Mouse (Mus musculus): ENCODE measurements around the gene Cep126. TPM values are rescaled to one million over a fixed set of nuclear protein-coding genes. Genes with fewer than 3 reads are reported as not detected.

Gene Cep126
- polyA plus RNA-seq (2012; rRNA removed) (5.2 and 5.8 TPM in 2 replicates), polyA plus RNA-seq (2014; fragmentation: Nextera tagmentation; extraction: Ambion mirVana) (1.6 and 3.5 TPM in 2 replicates)

GRCm38 (mm10) chr9:8134117-8134574 is at the start of gene Cep126:
Cep126 (minus strand) TSS chr9:8134294.
- WGBS: 2% methylated on average over 67 of the region's 72 CpGs
- no peak within 1 kb of the TSS for H3K27ac ChIP-seq (replicated peaks; ENCODE audit: low read depth, low read length)

GRCm38 (mm10) chr9:8179554-8179953 is 45.5 kb upstream of the Cep126 start:
- Histone ChIP-seq H3K27ac (replicated peaks; ENCODE audit: low read depth, low read length) (no peak overlapping the region), H3K27me3 (ENCODE audit: control insufficient read depth, insufficient read depth, low read length) (no peaks in the 10 kb centered on the region), H3K36me3 (ENCODE audit: control insufficient read depth, insufficient read depth, low read length) (no peaks in the 10 kb centered on the region), H3K4me1 (ENCODE audit: control insufficient read depth, insufficient read depth, low read length) (no peaks in the 10 kb centered on the region), H3K4me3 (replicated peaks; ENCODE audit: low read length) (no peak overlapping the region), H3K4me2 (replicated peaks; ENCODE audit: low read depth, low read length, severe bottlenecking) (no peak overlapping the region), H3K9ac (ENCODE audit: low read depth, low read length, severe bottlenecking) (no peak overlapping the region), H3K9me3 (ENCODE audit: control insufficient read depth, low read length) (no peaks in the 10 kb centered on the region)
- no peak for TF ChIP-seq POLR2A (IDR thresholded peaks at IDR 0.05; ENCODE audit: borderline replicate concordance, extremely low read depth, insufficient read depth, insufficient read length)
- no peak for ATAC-seq (ENCODE audit: low FRiP score, low read depth)
- no peak for DNase-seq (ENCODE audit: low spot score)
- WGBS: 84% methylated on average over 3 of the region's 3 CpGs

More at GRCm38 (mm10) chr9:8134117-8134574, at the start of gene Cep126:
- H3K36me3 ChIP-seq (ENCODE audit: control insufficient read depth, insufficient read depth, low read length): no peaks in the 10 kb centered on the region
- no peaks in the 10 kb centered on the region for H3K27me3 ChIP-seq (ENCODE audit: control insufficient read depth, insufficient read depth, low read length)
- H3K4me1 ChIP-seq (ENCODE audit: control insufficient read depth, insufficient read depth, low read length): 0 out of 2 replicates have a peak, but pooled peaks cover 2% of the 10 kb centered on the region
- H3K9ac ChIP-seq (ENCODE audit: low read depth, low read length, severe bottlenecking): peak within 1 kb of the TSS; percentile 59
- DNase-seq (ENCODE audit: low spot score) (peak; percentile 81), ATAC-seq (ENCODE audit: low FRiP score, low read depth) (peak; percentile 98)
- peak within 1 kb of the TSS; percentile 62 for H3K4me2 ChIP-seq (replicated peaks; ENCODE audit: low read depth, low read length, severe bottlenecking)
- peak within 1 kb of the TSS; percentile 80 for H3K4me3 ChIP-seq (replicated peaks; ENCODE audit: low read length)
- no peak for TF ChIP-seq POLR2A (IDR thresholded peaks at IDR 0.05; ENCODE audit: borderline replicate concordance, extremely low read depth, insufficient read depth, insufficient read length)
- H3K9me3 ChIP-seq (ENCODE audit: control insufficient read depth, low read length): no peaks in the 10 kb centered on the region

GRCm38 (mm10) chr9:8177099-8177498 is 43.0 kb upstream of the Cep126 start:
- ATAC-seq (ENCODE audit: low FRiP score, low read depth): no peak
- DNase-seq (ENCODE audit: low spot score): no peak
- no peak overlapping the region for H3K4me3 ChIP-seq (replicated peaks; ENCODE audit: low read length)
- H3K4me1 ChIP-seq (ENCODE audit: control insufficient read depth, insufficient read depth, low read length): no peaks in the 10 kb centered on the region
- 75% methylated on average over 3 of the region's 3 CpGs for WGBS
- H3K9ac ChIP-seq (ENCODE audit: low read depth, low read length, severe bottlenecking): no peak overlapping the region
- no peaks in the 10 kb centered on the region for H3K27me3 ChIP-seq (ENCODE audit: control insufficient read depth, insufficient read depth, low read length)
- no peak overlapping the region for H3K4me2 ChIP-seq (replicated peaks; ENCODE audit: low read depth, low read length, severe bottlenecking)
- TF ChIP-seq POLR2A (IDR thresholded peaks at IDR 0.05; ENCODE audit: borderline replicate concordance, extremely low read depth, insufficient read depth, insufficient read length): no peak
- H3K36me3 ChIP-seq (ENCODE audit: control insufficient read depth, insufficient read depth, low read length): no peaks in the 10 kb centered on the region
- no peaks in the 10 kb centered on the region for H3K9me3 ChIP-seq (ENCODE audit: control insufficient read depth, low read length)
- H3K27ac ChIP-seq (replicated peaks; ENCODE audit: low read depth, low read length): no peak overlapping the region

GRCm38 (mm10) chr9:8157011-8157410 is 22.9 kb upstream of the Cep126 start:
- Histone ChIP-seq H3K36me3 (ENCODE audit: control insufficient read depth, insufficient read depth, low read length) (no peaks in the 10 kb centered on the region), H3K4me3 (replicated peaks; ENCODE audit: low read length) (no peak overlapping the region), H3K4me1 (ENCODE audit: control insufficient read depth, insufficient read depth, low read length) (peaks cover 3% of the 10 kb centered on the region), H3K27ac (replicated peaks; ENCODE audit: low read depth, low read length) (no peak overlapping the region), H3K9me3 (ENCODE audit: control insufficient read depth, low read length) (no peaks in the 10 kb centered on the region), H3K4me2 (replicated peaks; ENCODE audit: low read depth, low read length, severe bottlenecking) (no peak overlapping the region), H3K27me3 (ENCODE audit: control insufficient read depth, insufficient read depth, low read length) (no peaks in the 10 kb centered on the region), H3K9ac (ENCODE audit: low read depth, low read length, severe bottlenecking) (no peak overlapping the region)
- ATAC-seq (ENCODE audit: low FRiP score, low read depth): peak; percentile 60
- TF ChIP-seq POLR2A (IDR thresholded peaks at IDR 0.05; ENCODE audit: borderline replicate concordance, extremely low read depth, insufficient read depth, insufficient read length): no peak
- peak; percentile 18 for DNase-seq (ENCODE audit: low spot score)
- WGBS: 37% methylated on average over 2 of the region's 2 CpGs

GRCm38 (mm10) chr9:8139501-8139900 is 5.4 kb upstream of the Cep126 start:
- no peaks in the 10 kb centered on the region for H3K27me3 ChIP-seq (ENCODE audit: control insufficient read depth, insufficient read depth, low read length)
- no peak overlapping the region for H3K4me2 ChIP-seq (replicated peaks; ENCODE audit: low read depth, low read length, severe bottlenecking)
- no peaks in the 10 kb centered on the region for H3K9me3 ChIP-seq (ENCODE audit: control insufficient read depth, low read length)
- no peak overlapping the region for H3K27ac ChIP-seq (replicated peaks; ENCODE audit: low read depth, low read length)
- no peak overlapping the region for H3K9ac ChIP-seq (ENCODE audit: low read depth, low read length, severe bottlenecking)
- H3K4me1 ChIP-seq (ENCODE audit: control insufficient read depth, insufficient read depth, low read length): 0 out of 2 replicates have a peak, but pooled peaks cover 2% of the 10 kb centered on the region
- ATAC-seq (ENCODE audit: low FRiP score, low read depth) (no peak), DNase-seq (ENCODE audit: low spot score) (no peak)
- no peak for TF ChIP-seq POLR2A (IDR thresholded peaks at IDR 0.05; ENCODE audit: borderline replicate concordance, extremely low read depth, insufficient read depth, insufficient read length)
- WGBS: 69% methylated on average over 1 of the region's 1 CpGs
- H3K36me3 ChIP-seq (ENCODE audit: control insufficient read depth, insufficient read depth, low read length): no peaks in the 10 kb centered on the region
- no peak overlapping the region for H3K4me3 ChIP-seq (replicated peaks; ENCODE audit: low read length)
